8 mouse cellular contexts compared by ENCODE assay signal in the genomic region with DNA sequence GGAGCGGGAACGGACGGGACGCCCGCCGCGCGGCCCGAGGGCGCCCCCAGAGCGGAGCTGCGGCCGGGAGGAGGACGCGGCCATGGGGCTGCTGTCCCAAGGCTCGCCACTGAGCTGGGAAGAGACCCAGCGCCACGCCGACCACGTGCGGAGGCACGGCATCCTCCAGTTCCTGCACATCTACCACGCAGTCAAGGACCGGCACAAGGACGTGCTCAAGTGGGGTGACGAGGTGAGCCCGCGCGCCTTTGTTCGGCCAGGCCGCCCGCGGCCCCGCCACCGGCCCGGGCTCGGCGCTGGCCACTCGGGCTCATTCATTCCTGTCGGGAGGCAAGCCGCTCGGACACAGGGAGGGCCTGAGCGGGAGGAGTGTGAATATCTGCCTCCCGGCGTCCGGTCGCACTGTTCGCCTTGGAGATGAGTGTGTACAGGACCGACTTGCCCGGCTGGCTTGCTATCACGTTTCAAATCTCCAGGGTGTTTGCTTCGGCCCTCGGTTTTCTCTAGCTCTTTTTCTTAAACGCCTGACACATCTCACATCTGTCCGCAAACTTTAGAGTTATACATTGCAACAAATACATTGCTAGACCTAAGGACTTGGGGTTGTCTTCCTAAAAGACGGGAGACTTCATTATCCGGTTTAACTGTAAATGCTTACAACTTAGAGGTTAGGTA. TPM values are rescaled to one million over a fixed set of nuclear protein-coding genes. Genes with fewer than 3 reads are reported as not detected.
DNase-seq lines count a peak whose midpoint lies in the region; ATAC-seq and TF ChIP-seq lines count a peak whose summit lies in the region.

No protein-coding gene starts in this region.

- no peak for TF ChIP-seq CTCF in brain, embryonic 14.5 days (IDR thresholded peaks at IDR 0.05; ENCODE audit: borderline replicate concordance, extremely low read depth, insufficient read depth, insufficient read length)
- TF ChIP-seq CTCF in heart, postnatal 0 days (IDR thresholded peaks at IDR 0.05; ENCODE audit: low read depth) = no peak

- TF ChIP-seq EP300 in heart, postnatal 0 days (IDR thresholded peaks at IDR 0.05; ENCODE audit: low read depth) = no peak

- peak overlapping the region; percentile 100 for H3K4me3 ChIP-seq in erythroblast, embryonic 14.5 days (replicated peaks)
- peak overlapping the region; percentile 92 for H3K4me3 ChIP-seq in heart, postnatal 0 days (ENCODE audit: low read depth, low read length)
- peak overlapping the region; percentile 61 for H3K4me3 ChIP-seq in macrophage (ENCODE audit: inconsistent target)

- peak overlapping the region; percentile 67 for H3K9ac ChIP-seq in heart, postnatal 0 days (replicated peaks; ENCODE audit: low read depth, low read length)

- no peaks in the 10 kb centered on the region for H3K9me3 ChIP-seq in erythroblast, embryonic 14.5 days (ENCODE audit: control insufficient read depth, low read length)
- H3K9me3 ChIP-seq in heart, postnatal 0 days (replicated peaks; ENCODE audit: control insufficient read depth, low read length) = no peaks in the 10 kb centered on the region

- peak overlapping the region; percentile 92 for H3K27ac ChIP-seq in heart, postnatal 0 days (ENCODE audit: low read depth)
- H3K27ac ChIP-seq in macrophage = no peak overlapping the region

- WGBS in heart, postnatal 0 days = under 1% methylated on average over 54 of the region's 57 CpGs
- 2% methylated on average over 52 of the region's 57 CpGs for WGBS in macrophage (ENCODE audit: missing documents)

- ATAC-seq in heart, postnatal 0 days (ENCODE audit: insufficient read depth, low read depth) = peak; percentile 81

- peaks cover 6% of the 10 kb centered on the region; the same call in 1 of the 2 replicates for H3K27me3 ChIP-seq in erythroblast, embryonic 14.5 days (ENCODE audit: control insufficient read depth)
- H3K27me3 ChIP-seq in heart, postnatal 0 days (ENCODE audit: control insufficient read depth, insufficient read depth, low read length) = no peaks in the 10 kb centered on the region

- H3K79me2 ChIP-seq in macrophage (ENCODE audit: inconsistent target) = peaks cover 43% of the 10 kb centered on the region

- peak overlapping the region; percentile 99 for H3K4me2 ChIP-seq in heart, postnatal 0 days (ENCODE audit: low read depth, low read length)

- H3K36me3 ChIP-seq in erythroblast, embryonic 14.5 days (ENCODE audit: control insufficient read depth) = peaks cover 35% of the 10 kb centered on the region
- no peaks in the 10 kb centered on the region for H3K36me3 ChIP-seq in heart, postnatal 0 days (replicated peaks; ENCODE audit: control insufficient read depth, insufficient read depth, low read length)
- H3K36me3 ChIP-seq in macrophage (ENCODE audit: inconsistent target) = no peaks in the 10 kb centered on the region

- peak; percentile 54 for DNase-seq in ovary, adult 18-20 months (ENCODE audit: low spot score)
- no peak for DNase-seq in ovary, postnatal 14 days (ENCODE audit: low spot score)
- DNase-seq in brain, embryonic 14.5 days (ENCODE audit: low read depth) = peak; percentile 74
- peak; percentile 67 for DNase-seq in heart, postnatal 0 days (ENCODE audit: low spot score)
- peak; percentile 36 for DNase-seq in left cerebral cortex, adult 11 months (ENCODE audit: low spot score)
- DNase-seq in right cerebral cortex, postnatal 4 days = peak; percentile 57

- H3K4me1 ChIP-seq in erythroblast, embryonic 14.5 days (ENCODE audit: control insufficient read depth) = peaks cover 70% of the 10 kb centered on the region
- peaks cover 15% of the 10 kb centered on the region for H3K4me1 ChIP-seq in heart, postnatal 0 days (ENCODE audit: control insufficient read depth, insufficient read depth)

- TF ChIP-seq POLR2A in brain, embryonic 14.5 days (IDR thresholded peaks at IDR 0.05; ENCODE audit: borderline replicate concordance, extremely low read depth, insufficient read depth, insufficient read length, poor library complexity, severe bottlenecking) = no peak

RNA-seq across cellular contexts. Expression of a gene that starts 0.5 kb away (rescaled TPM):
- polyA plus RNA-seq in brain, embryonic 14.5 days (2012; rRNA removed) = 26.2 and 27.0 TPM in 2 replicates
- 3.6 and 4.2 TPM in 2 replicates for polyA plus RNA-seq in erythroblast, embryonic 14.5 days (2012)
- 9.2 and 12.5 TPM in 2 replicates for total RNA-seq in heart, postnatal 0 days (2014; rRNA removed; ENCODE audit: low replicate concordance)
- polyA plus RNA-seq in heart, postnatal 0 days (2015; fragmentation: Nextera tagmentation; extraction: Ambion mirVana) = 3.9 and 4.6 TPM in 2 replicates
- total RNA-seq in macrophage (2018; cell fraction: chromatin; rRNA removed) = 10 to 100 TPM in 18 of 26 experiments, 1 to 10 TPM in 8; 4.4 to 22.1 (median 12.3) TPM
- total RNA-seq in macrophage (2018; cell fraction: cytosol; rRNA removed) = 10 to 100 TPM in 18 of 26 experiments, 1 to 10 TPM in 8; 6.2 to 17.0 (median 11.3) TPM
- 10 to 100 TPM in 12 of 26 experiments, 1 to 10 TPM in 14; 5.1 to 44.1 (median 9.7) TPM for total RNA-seq in macrophage (2018; cell fraction: nucleus; rRNA removed)
- 10.9 to 28.5 TPM (median 22.3 TPM) in 3 replicates for polyA plus RNA-seq in macrophage (2018)
